ENCODE assay signal across 15 mouse cellular contexts in genomic region chr8:120273430-120273829, GRCm38 (mm10).
"Had no signal": no experiment of that assay in that cellular context is flagged by ENCODE, and none has a peak within 500 bp of the region (broad histone marks: within the 10 kb centered on the region; RNA-seq: fewer than 3 reads in every experiment).

No protein-coding gene starts in this region.

- H3K9me3 ChIP-seq: limb, embryonic 15.5 days; liver, embryonic 12.5 days; midbrain, embryonic 15.5 days; neural tube, embryonic 13.5 days; stomach, embryonic 15.5 days had no signal

- H3K36me3 ChIP-seq: limb, embryonic 15.5 days; liver, embryonic 12.5 days; midbrain, embryonic 15.5 days; neural tube, embryonic 13.5 days; stomach, embryonic 15.5 days had no signal

- DNase-seq: kidney, postnatal 14 days; layer of hippocampus, adult 9-11 months; left cerebral cortex, postnatal 4 days; lung, embryonic 14.5 days; lung, postnatal 10 days; lung, postnatal 4 days; right cerebral cortex, postnatal 14 days; thymus, adult 2 months; thymus, postnatal 25 days had no signal

- H3K27me3 ChIP-seq: limb, embryonic 15.5 days; midbrain, embryonic 15.5 days; stomach, embryonic 15.5 days had no signal

- H3K4me3 ChIP-seq: limb, embryonic 15.5 days; liver, embryonic 12.5 days; midbrain, embryonic 15.5 days; neural tube, embryonic 13.5 days; stomach, embryonic 15.5 days had no signal

- H3K27ac ChIP-seq: liver, embryonic 12.5 days; midbrain, embryonic 15.5 days; neural tube, embryonic 13.5 days; stomach, embryonic 15.5 days had no signal

- H3K4me2 ChIP-seq: limb, embryonic 15.5 days; liver, embryonic 12.5 days; lung, embryonic 14.5 days; midbrain, embryonic 11.5 days; midbrain, embryonic 15.5 days; neural tube, embryonic 13.5 days; stomach, embryonic 15.5 days had no signal

- H3K9ac ChIP-seq: limb, embryonic 15.5 days; liver, embryonic 12.5 days; lung, embryonic 14.5 days; midbrain, embryonic 15.5 days; neural tube, embryonic 13.5 days; stomach, embryonic 15.5 days had no signal

- ATAC-seq: liver, embryonic 12.5 days; midbrain, embryonic 15.5 days had no signal
